Mouse (Mus musculus): Measurements from ENCODE around the gene Nap1l4. TPM values are rescaled to one million over a fixed set of nuclear protein-coding genes. Genes with fewer than 3 reads are reported as not detected.

Gene Nap1l4
- polyA plus RNA-seq (2012; rRNA removed): 70.2 and 87.2 TPM in 2 replicates

DNA sequence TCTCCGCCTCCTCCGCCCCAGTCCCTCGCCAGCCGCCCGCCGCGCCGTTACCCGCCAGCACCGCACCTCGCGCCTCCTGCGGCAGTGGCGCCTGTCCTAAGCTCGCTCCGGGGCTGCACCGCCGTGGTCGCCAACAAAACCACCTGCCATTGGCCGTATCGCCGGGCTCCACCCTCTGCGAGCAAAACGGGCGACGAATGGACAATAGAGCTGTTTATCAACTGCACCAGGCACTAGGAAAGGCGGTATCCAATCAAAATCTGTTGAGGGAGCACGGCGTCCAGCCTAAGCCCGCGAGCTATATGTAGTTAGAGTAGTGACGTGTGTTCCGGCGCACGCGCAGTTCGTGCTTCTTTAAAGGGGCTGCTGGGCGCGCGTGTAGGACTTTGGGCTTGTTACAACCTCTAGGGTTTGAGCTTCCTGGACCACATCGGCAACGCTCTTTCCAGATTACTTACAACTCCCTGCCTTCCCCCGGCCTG lies at the start of gene Nap1l4:
Gene Nap1l4 (minus strand): TSS at position 131 of the 482 bp plus-strand sequence.

DNA sequence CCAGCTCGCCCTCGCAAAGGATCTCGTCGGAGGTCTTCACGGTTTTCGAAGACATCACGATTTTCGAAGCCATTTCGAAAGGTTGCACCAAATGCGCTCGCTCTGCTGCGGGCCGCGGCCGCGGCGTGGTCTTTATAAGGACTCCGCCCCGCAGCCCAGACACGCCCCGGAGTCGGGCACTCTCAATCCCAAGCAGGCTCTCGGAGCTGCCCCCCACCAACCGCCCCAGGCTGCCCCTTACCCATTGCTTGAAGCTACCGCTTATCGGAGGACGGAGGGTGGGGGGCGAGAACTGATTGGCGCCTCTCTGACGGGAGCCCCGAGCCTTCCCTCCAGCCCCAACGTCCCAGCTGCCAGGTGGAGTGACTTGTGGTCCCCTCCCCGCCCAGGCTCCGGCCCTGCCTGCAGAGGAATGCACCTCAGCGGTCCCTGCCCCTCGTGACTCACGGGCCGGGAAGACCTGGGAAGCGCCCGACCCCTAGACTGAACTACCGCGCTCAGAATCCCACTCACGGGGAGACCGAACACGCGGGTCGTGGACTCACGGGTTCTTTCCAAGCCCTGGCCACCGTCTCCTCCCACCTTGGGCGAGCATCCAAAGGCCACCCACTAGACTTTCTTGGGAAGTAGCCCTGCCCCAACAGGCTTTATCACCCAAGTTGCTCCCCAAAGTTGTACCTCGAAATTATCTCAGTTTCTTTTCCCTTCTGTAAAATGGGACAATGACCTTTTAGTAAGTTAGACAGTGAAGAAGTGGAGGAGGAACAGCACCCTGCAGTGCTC lies 46.3 kb downstream of the Nap1l4 start, which contains the start of gene Phlda2:
Gene Phlda2 (minus strand): TSS at position 733 of the 783 bp plus-strand sequence.

DNA sequence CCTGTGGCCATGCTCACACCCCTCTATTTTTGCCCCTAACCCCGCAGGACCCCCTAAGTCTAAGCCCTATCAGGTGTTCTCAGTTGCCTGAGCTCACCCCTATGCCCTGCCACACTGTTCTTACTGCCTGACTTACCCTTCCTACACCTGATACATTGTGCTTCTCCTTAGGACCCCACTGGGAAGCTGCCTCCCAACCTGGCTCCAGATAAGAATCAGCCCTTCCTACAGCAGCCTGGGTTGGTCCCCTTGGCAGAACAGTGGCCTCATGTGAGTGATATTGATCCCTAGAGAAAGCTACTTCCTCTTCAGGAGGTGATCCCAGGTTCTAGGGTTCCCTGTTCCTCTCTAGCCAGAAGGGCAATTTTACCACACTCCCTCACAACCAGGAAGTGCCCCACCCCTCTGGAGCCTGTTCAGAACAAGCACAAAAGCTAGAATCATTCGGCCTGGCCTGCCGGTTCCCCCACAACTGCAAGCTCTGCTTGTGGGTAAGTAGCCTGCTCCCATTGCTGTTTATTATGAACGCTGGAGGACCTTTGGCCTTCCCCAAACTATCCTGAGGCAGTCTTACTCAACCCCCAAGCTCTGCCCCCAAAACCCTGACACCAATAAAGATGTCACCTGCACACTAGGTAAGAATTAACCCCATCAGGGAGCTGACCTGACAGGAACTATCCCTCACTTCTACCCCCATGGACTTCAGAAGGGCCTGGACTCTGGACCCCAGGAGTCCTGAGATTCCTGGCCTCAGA lies 75.4 kb downstream of the Nap1l4 start, which contains the start of gene Slc22a18:
Gene Slc22a18 (plus strand): TSS at position 390 of the 755 bp plus-strand sequence.

Other genes starting within 250 kb of the Nap1l4 start
- gene Cdkn1c, start 88.1 kb downstream of the Nap1l4 start, polyA plus RNA-seq (2012; rRNA removed): 34.3 and 40.7 TPM in 2 replicates
- gene Slc22a18, start 75.4 kb downstream of the Nap1l4 start, polyA plus RNA-seq (2012; rRNA removed): 21.2 and 26.5 TPM in 2 replicates
- 0.54 and 0.90 TPM in 2 replicates for gene Phlda2, start 46.0 kb downstream of the Nap1l4 start, polyA plus RNA-seq (2012; rRNA removed)
- 21.7 and 22.5 TPM in 2 replicates for gene Cars, start 51.0 kb upstream of the Nap1l4 start, polyA plus RNA-seq (2012; rRNA removed)
- 0.24 and 0.35 TPM in 2 replicates for gene Tnfrsf26, start 79.6 kb upstream of the Nap1l4 start, polyA plus RNA-seq (2012; rRNA removed)
- gene Tnfrsf22, start 100.6 kb upstream of the Nap1l4 start, polyA plus RNA-seq (2012; rRNA removed): 4.6 and 6.7 TPM in 2 replicates
- 1.7 and 3.5 TPM in 2 replicates for gene Tnfrsf23, start 136.8 kb upstream of the Nap1l4 start, polyA plus RNA-seq (2012; rRNA removed)
- gene Osbpl5, start 207.9 kb upstream of the Nap1l4 start, polyA plus RNA-seq (2012; rRNA removed): 115 and 127 TPM in 2 replicates
- not detected in 2 replicates for gene Mrgprg, start 217.9 kb upstream of the Nap1l4 start, polyA plus RNA-seq (2012; rRNA removed)
- gene Mrgpre, start 235.4 kb upstream of the Nap1l4 start, polyA plus RNA-seq (2012; rRNA removed): 2.8 and 3.3 TPM in 2 replicates